Mouse (Mus musculus) ES-Bruce4 (cell line): ENCODE results near the gene Arfip1. TPM values are rescaled to one million over a fixed set of nuclear protein-coding genes. Genes with fewer than 3 reads are reported as not detected.

Experiments used
- H3K27ac ChIP-seq: 2 replicates; pipeline ENCODE4 v1.5.1; 2012; ENCODE audit warnings: low read length, inconsistent platforms; ENCODE audit not compliant: insufficient read depth
- H3K27me3 ChIP-seq: 2 replicates; pipeline ENCODE4 v1.6.1; 2012; ENCODE audit warnings: mild to moderate bottlenecking, low read length, inconsistent platforms; ENCODE audit not compliant: control insufficient read depth, poor library complexity, insufficient read depth, severe bottlenecking
- H3K36me3 ChIP-seq: 2 replicates; pipeline ENCODE4 v1.6.1; 2012; ENCODE audit warnings: inconsistent platforms, mild to moderate bottlenecking, low read length, moderate library complexity; ENCODE audit not compliant: control insufficient read depth, poor library complexity, insufficient read depth, severe bottlenecking
- H3K4me1 ChIP-seq: one replicate; pipeline ENCODE4 v1.8.1; 2011; ENCODE audit warnings: low read length; ENCODE audit not compliant: control insufficient read depth, insufficient read depth
- H3K4me3 ChIP-seq: 2 replicates; pipeline ENCODE4 v1.5.1; 2011; ENCODE audit warnings: low read depth, mild to moderate bottlenecking, low read length
- H3K9ac ChIP-seq: 2 replicates; pipeline ENCODE4 v1.6.1; 2012; ENCODE audit warnings: low read depth, mild to moderate bottlenecking, inconsistent platforms; ENCODE audit not compliant: poor library complexity, severe bottlenecking
- H3K9me3 ChIP-seq: replicated peaks from 2 replicates; pipeline ENCODE4 v1.6.1; 2012; ENCODE audit warnings: mild to moderate bottlenecking, low read length, inconsistent platforms; ENCODE audit not compliant: control insufficient read depth, poor library complexity, insufficient read depth, severe bottlenecking
- CTCF ChIP-seq: IDR thresholded peaks from one replicate; pipeline ENCODE4 v1.8.1; 2011; ENCODE audit warnings: low read depth, low read length
- EP300 ChIP-seq: IDR thresholded peaks from 2 replicates; pipeline ENCODE4 v1.6.1; 2011; ENCODE audit warnings: low read depth, low read length; ENCODE audit not compliant: insufficient read depth
- POLR2A ChIP-seq: IDR thresholded peaks from one replicate; pipeline ENCODE4 v1.8.1; 2011; ENCODE audit warnings: low read length; ENCODE audit not compliant: insufficient read depth
- polyA plus RNA-seq: library from polyadenylated mRNA; stranded (reverse); fragments of >200 nt; gene quantifications from 2 replicates; pipeline ENCODE4 v1.2.4, GENCODE M21; 2011; ENCODE audit warnings: low read depth; ENCODE audit not compliant: missing spikeins, insufficient read depth, insufficient read length

Arfip1 gene
- polyA plus RNA-seq, 1 experiment: 32.9 TPM

- Histone ChIP-seq H3K4me3 (no peak overlapping the region), H3K9ac (no peak overlapping the region), H3K36me3 (no peaks in the 10 kb centered on the region), H3K4me1 (peaks cover 2% of the 10 kb centered on the region), H3K9me3 (no peaks in the 10 kb centered on the region), H3K27me3 (no peaks in the 10 kb centered on the region), H3K27ac (no peak overlapping the region)
- no peak for TF ChIP-seq EP300
- no peak for TF ChIP-seq CTCF
- TF ChIP-seq POLR2A: no peak
Measured at GRCm38 (mm10) chr3:84492657-84493056, 89.8 kb downstream of the Arfip1 start.

- H3K9me3 ChIP-seq: no peaks in the 10 kb centered on the region
- 0 out of 2 replicates have a peak overlapping the region, but pooled peaks have one; percentile 5 for H3K27ac ChIP-seq
- H3K36me3 ChIP-seq: no peaks in the 10 kb centered on the region
- no peak overlapping the region for H3K4me3 ChIP-seq
- no peak for TF ChIP-seq CTCF
- no peak for TF ChIP-seq POLR2A
- no peak for TF ChIP-seq EP300
- H3K4me1 ChIP-seq: peaks cover 2% of the 10 kb centered on the region
- no peak overlapping the region for H3K9ac ChIP-seq
- no peaks in the 10 kb centered on the region for H3K27me3 ChIP-seq
Measured at GRCm38 (mm10) chr3:84492148-84492547, 90.3 kb downstream of the Arfip1 start.

- Histone ChIP-seq H3K9ac (no peak overlapping the region), H3K4me1 (peaks cover 2% of the 10 kb centered on the region), H3K27me3 (no peaks in the 10 kb centered on the region), H3K4me3 (no peak overlapping the region), H3K9me3 (no peaks in the 10 kb centered on the region), H3K36me3 (no peaks in the 10 kb centered on the region), H3K27ac (no peak overlapping the region)
- TF ChIP-seq CTCF (no peak), POLR2A (no peak)
Measured at GRCm38 (mm10) chr3:84488716-84489115, 93.7 kb downstream of the Arfip1 start.

GRCm38 (mm10) chr3:84484891-84485290 lies 97.5 kb downstream of the Arfip1 start:
- H3K4me3 ChIP-seq: no peak overlapping the region
- no peak overlapping the region for H3K9ac ChIP-seq
- H3K4me1 ChIP-seq: no peaks in the 10 kb centered on the region
- no peaks in the 10 kb centered on the region for H3K36me3 ChIP-seq
- TF ChIP-seq POLR2A (no peak), CTCF (no peak), EP300 (no peak)
- no peak overlapping the region for H3K27ac ChIP-seq
- no peaks in the 10 kb centered on the region for H3K9me3 ChIP-seq
- H3K27me3 ChIP-seq: peaks cover under 1% of the 10 kb centered on the region; the same call in 1 of the 2 replicates

GRCm38 (mm10) chr3:84484333-84484732 lies 98.1 kb downstream of the Arfip1 start:
- Histone ChIP-seq H3K4me3 (no peak overlapping the region), H3K27me3 (peaks cover 4% of the 10 kb centered on the region; the same call in 1 of the 2 replicates), H3K9me3 (no peaks in the 10 kb centered on the region), H3K9ac (no peak overlapping the region), H3K36me3 (no peaks in the 10 kb centered on the region), H3K4me1 (no peaks in the 10 kb centered on the region), H3K27ac (no peak overlapping the region)
- TF ChIP-seq CTCF (no peak), POLR2A (no peak), EP300 (no peak)

GRCm38 (mm10) chr3:84482121-84482520 lies 100.3 kb downstream of the Arfip1 start:
- no peak overlapping the region for H3K9ac ChIP-seq
- no peaks in the 10 kb centered on the region for H3K36me3 ChIP-seq
- no peaks in the 10 kb centered on the region for H3K9me3 ChIP-seq
- no peaks in the 10 kb centered on the region for H3K4me1 ChIP-seq
- H3K27me3 ChIP-seq: peaks cover 13% of the 10 kb centered on the region
- no peak overlapping the region for H3K27ac ChIP-seq
- TF ChIP-seq POLR2A (no peak), EP300 (no peak), CTCF (no peak)
- no peak overlapping the region for H3K4me3 ChIP-seq
